Mouse (Mus musculus) testis, postnatal 10 days (tissue): Measurements from ENCODE around the gene Iqcd.

Source experiments
- DNase-seq: peaks from one replicate; pipeline ENCODE4 v3.0.0; 2021; ENCODE audit warnings: low spot score

The Iqcd gene

GRCm38 (mm10) chr5:120588569-120589094 is at the start of gene Iqcd, which contains the start of gene Tpcn1:
Gene Iqcd, plus strand, starts transcription at chr5:120589016.
Gene Tpcn1, minus strand, starts transcription at chr5:120588673.
- DNase-seq = peak; percentile 100

GRCm38 (mm10) chr5:120548236-120548850 is 40.5 kb upstream of the Iqcd start:
- DNase-seq = no peak

- no peak for DNase-seq
Observed at GRCm38 (mm10) chr5:120550137-120550536, 38.7 kb upstream of the Iqcd start.

GRCm38 (mm10) chr5:120550673-120551072 is 38.1 kb upstream of the Iqcd start:
- no peak for DNase-seq

- DNase-seq = no peak
Observed at GRCm38 (mm10) chr5:120555871-120556270, 32.9 kb upstream of the Iqcd start.

GRCm38 (mm10) chr5:120558041-120558440 is 30.8 kb upstream of the Iqcd start:
- DNase-seq = no peak

GRCm38 (mm10) chr5:120558762-120559161 is 30.1 kb upstream of the Iqcd start:
- DNase-seq = no peak

GRCm38 (mm10) chr5:120560129-120560615 is 28.6 kb upstream of the Iqcd start:
- DNase-seq = no peak

- DNase-seq = peak; percentile 77
Observed at GRCm38 (mm10) chr5:120560616-120561311, 28.1 kb upstream of the Iqcd start.

GRCm38 (mm10) chr5:120562956-120563913 is 25.6 kb upstream of the Iqcd start:
- DNase-seq = peak; percentile 77

GRCm38 (mm10) chr5:120563914-120564311 is 24.9 kb upstream of the Iqcd start:
- no peak for DNase-seq

- DNase-seq = no peak
Observed at GRCm38 (mm10) chr5:120565171-120565905, 23.5 kb upstream of the Iqcd start.

- no peak for DNase-seq
Observed at GRCm38 (mm10) chr5:120566101-120566500, 22.7 kb upstream of the Iqcd start.

- DNase-seq = no peak
Observed at GRCm38 (mm10) chr5:120566681-120567252, 22.0 kb upstream of the Iqcd start.

- DNase-seq = peak; percentile 67
Observed at GRCm38 (mm10) chr5:120567253-120567701, 21.5 kb upstream of the Iqcd start.

GRCm38 (mm10) chr5:120567761-120568211 is 21.0 kb upstream of the Iqcd start:
- no peak for DNase-seq

- no peak for DNase-seq
Observed at GRCm38 (mm10) chr5:120568336-120568768, 20.5 kb upstream of the Iqcd start.

- DNase-seq = no peak
Observed at GRCm38 (mm10) chr5:120568964-120569363, 19.9 kb upstream of the Iqcd start.

GRCm38 (mm10) chr5:120569791-120570190 is 19.0 kb upstream of the Iqcd start:
- DNase-seq = no peak

GRCm38 (mm10) chr5:120570289-120570897 is 18.4 kb upstream of the Iqcd start:
- no peak for DNase-seq
